Mouse (Mus musculus) MEL (cell line): ENCODE measurements around the gene Atp5e. TPM values are rescaled to one million over a fixed set of nuclear protein-coding genes. Genes with fewer than 3 reads are reported as not detected.
A peak's percentile ranks its signal among the peaks of the same experiment; 100 is the strongest.

Experiments
- DNase-seq: peaks from one replicate; pipeline ENCODE4 v3.0.0; 2011; ENCODE audit warnings: low read depth, low spot score
- H3K27ac ChIP-seq: 2 replicates; pipeline ENCODE4 v1.5.1; 2012; ENCODE audit warnings: low read depth, mild to moderate bottlenecking, control low read depth, low read length, moderate library complexity; ENCODE audit not compliant: control insufficient read depth
- H3K27me3 ChIP-seq, 2 experiments: fragments of 150-350 bp in 1 of 2; sonication (generic) in 1 of 2; 2 replicates each; pipeline ENCODE4 v1.6.1; 2012; ENCODE audit warnings: low read length in 2 of 2, mild to moderate bottlenecking in 2 of 2, improper control_type of control experiment in 1 of 2, moderate library complexity in 1 of 2; ENCODE audit not compliant: insufficient read depth in 2 of 2, control insufficient read depth in 1 of 2
- H3K36me3 ChIP-seq, 2 experiments: 2 replicates each; pipeline ENCODE4 v1.6.1; 2012 to 2014; ENCODE audit warnings: low read length in 2 of 2, improper control_type of control experiment in 1 of 2, inconsistent platforms in 1 of 2, mild to moderate bottlenecking in 1 of 2; ENCODE audit not compliant: insufficient read depth in 2 of 2, control insufficient read depth in 1 of 2
- H3K4me1 ChIP-seq, 2 experiments: fragments of 150-350 bp in 1 of 2; sonication (generic) in 1 of 2; 2 replicates each; pipeline ENCODE4 v1.6.1; 2012; ENCODE audit warnings: low read length in 2 of 2, improper control_type of control experiment in 1 of 2, mild to moderate bottlenecking in 1 of 2; ENCODE audit not compliant: insufficient read depth in 2 of 2, control insufficient read depth in 1 of 2
- H3K4me3 ChIP-seq, 2 experiments: fragments of 150-350 bp in 1 of 2; sonication (generic) in 1 of 2; 2 replicates each; pipeline ENCODE4 v1.5.1; 2012; ENCODE audit warnings: low read depth in 2 of 2, low read length in 2 of 2, mild to moderate bottlenecking in 2 of 2, moderate library complexity in 2 of 2, control low read depth in 1 of 2, improper control_type of control experiment in 1 of 2; ENCODE audit not compliant: control insufficient read depth in 1 of 2, insufficient read depth in 1 of 2
- H3K79me2 ChIP-seq: 2 replicates; pipeline ENCODE4 v1.6.1; 2012; ENCODE audit warnings: mild to moderate bottlenecking, low read length, moderate library complexity; ENCODE audit not compliant: control insufficient read depth, poor library complexity, insufficient read depth
- H3K9ac ChIP-seq: 2 replicates; pipeline ENCODE4 v1.6.1; 2012; ENCODE audit warnings: low read depth, mild to moderate bottlenecking, control low read depth, low read length, moderate library complexity; ENCODE audit not compliant: control insufficient read depth, poor library complexity, severe bottlenecking
- H3K9me3 ChIP-seq: fragments of 150-350 bp; sonication (generic); replicated peaks from 2 replicates; pipeline ENCODE4 v1.6.1; 2012; ENCODE audit warnings: mild to moderate bottlenecking, low read length, improper control_type of control experiment, moderate library complexity; ENCODE audit not compliant: insufficient read depth
- CHD1 ChIP-seq: IDR thresholded peaks from 2 replicates; pipeline ENCODE4 v1.6.1; 2012; ENCODE audit warnings: low read depth, mild to moderate bottlenecking, inconsistent platforms, low read length, improper control_type of control experiment
- CTCF ChIP-seq, 3 experiments: IDR thresholded peaks in 2 of 3; conservative IDR thresholded peaks in 1 of 3; 2 replicates each; pipeline ENCODE4 v1.5.1; 2011 to 2012; ENCODE audit warnings: low read length in 3 of 3, low read depth in 2 of 3, mild to moderate bottlenecking in 2 of 3, improper control_type of control experiment in 1 of 3, inconsistent platforms in 1 of 3, mixed read lengths in 1 of 3, moderate library complexity in 1 of 3; ENCODE audit not compliant: control insufficient read depth in 1 of 3, insufficient read depth in 1 of 3, poor library complexity in 1 of 3, severe bottlenecking in 1 of 3
- ELF1 ChIP-seq: IDR thresholded peaks from 2 replicates; pipeline ENCODE4 v1.6.1; 2014; ENCODE audit warnings: low read depth, mild to moderate bottlenecking, inconsistent platforms, low read length, improper control_type of control experiment, moderate library complexity
- EP300 ChIP-seq, 2 experiments: IDR thresholded peaks; 2 replicates each; pipeline ENCODE4 v1.6.1; 2011; ENCODE audit warnings: improper control_type of control experiment in 2 of 2, low read length in 2 of 2, low read depth in 1 of 2, mild to moderate bottlenecking in 1 of 2
- ETS1 ChIP-seq: IDR thresholded peaks from 2 replicates; pipeline ENCODE4 v1.6.1; 2012; ENCODE audit warnings: low read depth, mild to moderate bottlenecking, inconsistent platforms, low read length, improper control_type of control experiment, moderate library complexity
- GABPA ChIP-seq: IDR thresholded peaks from 2 replicates; pipeline ENCODE4 v1.6.1; 2012; ENCODE audit warnings: low read depth, mild to moderate bottlenecking, inconsistent platforms, low read length, improper control_type of control experiment, moderate library complexity
- KAT2A ChIP-seq: conservative IDR thresholded peaks from 2 replicates; pipeline ENCODE4 v1.6.1; 2012; ENCODE audit warnings: low read depth, low read length, improper control_type of control experiment, inconsistent platforms
- MXI1 ChIP-seq: IDR thresholded peaks from 2 replicates; pipeline ENCODE4 v1.6.1; 2011; ENCODE audit warnings: mild to moderate bottlenecking, low read depth, low read length, improper control_type of control experiment
- MYB ChIP-seq: IDR thresholded peaks from 2 replicates; pipeline ENCODE4 v1.6.1; 2011; ENCODE audit warnings: mild to moderate bottlenecking, low read depth, low read length, improper control_type of control experiment
- NRF1 ChIP-seq: IDR thresholded peaks from 2 replicates; pipeline ENCODE4 v1.6.1; 2014; ENCODE audit warnings: low read depth, mild to moderate bottlenecking, inconsistent platforms, low read length, improper control_type of control experiment, moderate library complexity; ENCODE audit not compliant: poor library complexity, insufficient read depth, severe bottlenecking
- RAD21 ChIP-seq: IDR thresholded peaks from 2 replicates; pipeline ENCODE4 v1.6.1; 2011; ENCODE audit warnings: mild to moderate bottlenecking, low read depth, low read length, improper control_type of control experiment
- SIN3A ChIP-seq: IDR thresholded peaks from 2 replicates; pipeline ENCODE4 v1.6.1; 2012; ENCODE audit warnings: low read length, improper control_type of control experiment, inconsistent platforms
- SMC3 ChIP-seq: IDR thresholded peaks from 2 replicates; pipeline ENCODE4 v1.6.1; 2011; ENCODE audit warnings: low read depth, low read length, improper control_type of control experiment
- TBP ChIP-seq: IDR thresholded peaks from 2 replicates; pipeline ENCODE4 v1.8.0; 2011; ENCODE audit warnings: low read depth, low read length, improper control_type of control experiment
- UBTF ChIP-seq: IDR thresholded peaks from 2 replicates; pipeline ENCODE4 v1.6.1; 2012; ENCODE audit warnings: low read depth, mild to moderate bottlenecking, inconsistent platforms, low read length, improper control_type of control experiment, moderate library complexity, borderline replicate concordance; ENCODE audit not compliant: insufficient read depth
- USF1 ChIP-seq: IDR thresholded peaks from 2 replicates; pipeline ENCODE4 v1.6.1; 2014; ENCODE audit warnings: low read depth, mild to moderate bottlenecking, inconsistent platforms, low read length, improper control_type of control experiment, moderate library complexity
- ZKSCAN1 ChIP-seq: IDR thresholded peaks from 2 replicates; pipeline ENCODE4 v1.6.1; 2012; ENCODE audit warnings: low read depth, mild to moderate bottlenecking, inconsistent platforms, low read length, improper control_type of control experiment, moderate library complexity
- ZMIZ1 ChIP-seq: IDR thresholded peaks from 2 replicates; pipeline ENCODE4 v1.6.1; 2012; ENCODE audit warnings: low read depth, mild to moderate bottlenecking, inconsistent platforms, low read length, improper control_type of control experiment, moderate library complexity
- polyA plus RNA-seq, 2 experiments: library from polyadenylated mRNA; stranded (reverse) in 1 of 2; unstranded in 1 of 2; fragments of >175 nt in 1 of 2; fragments of >200 nt in 1 of 2; gene quantifications; 2 replicates each; pipeline versions ENCODE4 v1.2.1 to v1.2.4; 2012; ENCODE audit warnings: low replicate concordance in 2 of 2, low read depth in 1 of 2; ENCODE audit not compliant: insufficient read length in 2 of 2, insufficient read depth in 1 of 2, missing spikeins in 1 of 2
- total RNA-seq: library from RNA; depleted of rRNA; stranded (reverse); fragments of 300-350 nt; gene quantifications from 2 replicates; pipeline ENCODE4 v1.2.3, GENCODE M21; 2012

Atp5e gene
- total and polyA plus RNA-seq, 3 experiments = 225 to 561 TPM; not detected in 1

- peaks cover 5 to 35% of the 10 kb centered on the region in 2 experiments; a peak in 3 of 4 replicates for H3K4me1 ChIP-seq
Observed at GRCm38 (mm10) chr2:174438181-174438580, 25.7 kb downstream of the Atp5e start.

GRCm38 (mm10) chr2:174437697-174437982, 26.3 kb downstream of the Atp5e start:
- Histone ChIP-seq H3K9ac (no peak overlapping the region), H3K4me1 (peaks cover 5 to 35% of the 10 kb centered on the region in 2 experiments; a peak in 3 of 4 replicates), H3K27ac (no peak overlapping the region), H3K9me3 (no peaks in the 10 kb centered on the region), H3K4me3 (no peak overlapping the region; a peak in 1 of 4 replicates), H3K36me3 (peaks cover 0 to 16% of the 10 kb centered on the region in 2 experiments; a peak in 2 of 4 replicates), H3K79me2 (peaks cover 4% of the 10 kb centered on the region; the same call in 1 of the 2 replicates), H3K27me3 (no peaks in the 10 kb centered on the region)
- DNase-seq = no peak
- no peak for TF ChIP-seq RAD21
- no peak for TF ChIP-seq SIN3A
- TF ChIP-seq MXI1 = no peak
- no peak for TF ChIP-seq KAT2A
- TF ChIP-seq MYB = no peak
- no peak for TF ChIP-seq ZMIZ1
- no peak for TF ChIP-seq USF1
- no peak for TF ChIP-seq EP300 (IDR thresholded peaks at IDR 0.05; ENCODE audit: low read depth in 1 of 2, low read length in 2 of 2)
- TF ChIP-seq ELF1 = no peak
- no peak for TF ChIP-seq CTCF (IDR thresholded peaks at IDR 0.05 in 2 of 3, conservative IDR thresholded peaks at IDR 0.05 in 1 of 3; ENCODE audit: control insufficient read depth in 1 of 3, insufficient read depth in 1 of 3, low read depth in 2 of 3, low read length in 3 of 3, poor library complexity in 1 of 3, severe bottlenecking in 1 of 3)
- TF ChIP-seq UBTF = no peak
- TF ChIP-seq TBP = no peak
- no peak for TF ChIP-seq ZKSCAN1
- TF ChIP-seq ETS1 = no peak
- TF ChIP-seq CHD1 = no peak
- no peak for TF ChIP-seq SMC3
- TF ChIP-seq GABPA = no peak

More at GRCm38 (mm10) chr2:174438181-174438580, 25.7 kb downstream of the Atp5e start:
- no peak overlapping the region for H3K27ac ChIP-seq
- no peaks in the 10 kb centered on the region for H3K9me3 ChIP-seq
- TF ChIP-seq NRF1 = no peak
- TF ChIP-seq UBTF = no peak
- TF ChIP-seq, all 39 proteins: peak for 0
- H3K79me2 ChIP-seq = peaks cover 4% of the 10 kb centered on the region; the same call in 1 of the 2 replicates
- peaks cover 0 to 16% of the 10 kb centered on the region in 2 experiments; a peak in 2 of 4 replicates for H3K36me3 ChIP-seq
- H3K27me3 ChIP-seq = no peaks in the 10 kb centered on the region
- no peak for DNase-seq
- peak overlapping the region; percentile 83 to 96 for H3K4me3 ChIP-seq
- peak overlapping the region; percentile 63 for H3K9ac ChIP-seq
